Mouse (Mus musculus): ENCODE measurements around the gene P2ry13.

The P2ry13 gene

GRCm38 (mm10) chr3:59194938-59195337 lies 15.7 kb downstream of the P2ry13 start, which contains the start of gene Gpr87:
Gpr87 (minus strand) TSS chr3:59195104.
- DNase-seq, result no peak

GRCm38 (mm10) chr3:59194099-59194498 lies 16.6 kb downstream of the P2ry13 start:
- no peak for DNase-seq

DNA sequence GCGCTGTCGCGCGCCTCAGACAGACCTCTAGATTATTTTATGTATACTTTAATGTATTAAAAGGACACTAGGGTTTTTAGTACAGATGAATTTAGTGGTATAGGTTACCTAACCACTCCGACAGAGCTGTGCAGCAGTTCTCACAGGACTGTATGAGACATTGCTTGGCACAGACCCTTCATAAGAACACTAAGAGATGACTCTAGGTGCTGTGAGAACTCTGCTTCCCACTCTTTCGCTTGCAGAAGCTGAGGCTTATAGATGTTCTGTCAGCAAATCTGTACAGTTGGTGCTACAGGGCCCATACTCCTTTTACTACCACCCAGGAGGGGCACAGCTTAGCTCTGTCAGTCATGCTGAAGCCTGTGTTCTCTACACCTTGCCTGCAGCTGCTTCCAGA lies 19.0 kb downstream of the P2ry13 start:
- DNase-seq, result no peak

- DNase-seq, result no peak
Measured at GRCm38 (mm10) chr3:59187336-59187735, 23.3 kb downstream of the P2ry13 start.

GRCm38 (mm10) chr3:59185662-59186061 lies 25.0 kb downstream of the P2ry13 start:
- no peak for DNase-seq

GRCm38 (mm10) chr3:59182129-59182528 lies 28.6 kb downstream of the P2ry13 start:
- no peak for DNase-seq

DNA sequence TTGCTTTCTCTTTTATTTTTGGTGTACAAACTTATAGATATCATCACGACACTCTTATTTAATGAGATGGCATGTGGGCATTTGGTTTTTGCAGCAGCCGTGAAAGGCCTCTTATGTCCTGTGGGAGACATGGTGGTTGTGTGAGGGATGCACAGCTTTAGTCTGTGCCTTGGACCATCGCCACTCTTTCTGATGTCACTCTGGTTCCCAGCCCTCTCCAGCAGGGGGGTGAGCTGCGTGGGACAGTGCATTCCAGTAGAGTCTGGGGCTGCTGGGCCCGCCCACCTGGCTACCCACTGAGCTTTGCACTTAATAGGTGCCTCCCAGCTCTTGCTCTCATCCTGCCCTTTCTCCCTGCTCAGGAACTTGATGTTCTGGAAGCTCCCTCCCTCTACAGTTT lies 29.5 kb downstream of the P2ry13 start:
- DNase-seq, result peak; percentile 20

DNA sequence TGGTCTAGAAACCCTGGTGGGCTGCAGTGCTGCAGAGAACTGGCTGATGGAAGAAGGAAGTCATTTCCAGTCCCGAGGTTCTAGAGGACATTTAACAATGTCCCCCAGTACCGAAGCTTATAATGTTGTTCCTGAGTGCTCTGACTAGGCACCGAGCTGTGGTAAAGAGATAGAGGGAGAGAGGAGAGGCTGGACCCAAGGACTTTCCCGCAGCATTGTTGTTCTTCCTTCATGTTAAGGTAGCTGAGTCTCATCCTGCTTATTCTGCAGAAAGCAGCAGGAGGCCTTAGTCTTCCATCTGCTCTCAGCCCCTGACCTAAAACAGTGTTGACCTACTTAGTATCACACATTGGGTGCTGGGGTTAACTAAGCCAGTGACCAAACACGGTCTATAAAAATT lies 33.8 kb downstream of the P2ry13 start:
- DNase-seq, result peak; percentile 72

DNA sequence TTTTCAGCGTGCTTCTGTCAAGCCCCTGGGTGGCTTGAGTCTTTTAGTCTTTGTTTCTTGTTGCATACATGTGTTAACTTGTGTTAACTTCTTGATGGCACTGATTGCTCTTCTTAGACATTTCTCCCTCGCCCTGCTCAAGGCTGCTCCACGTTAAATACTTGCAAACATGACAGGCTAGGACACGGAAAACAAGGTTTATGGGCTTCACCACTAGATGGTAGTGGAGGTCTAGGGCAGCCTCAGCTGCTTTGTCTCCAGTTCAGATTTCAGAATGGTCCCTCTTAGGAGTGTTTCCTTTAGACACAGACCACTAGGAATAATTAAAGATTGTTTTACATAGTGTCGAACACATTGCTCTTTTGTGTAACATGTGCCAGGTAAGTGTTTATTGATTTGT lies 35.4 kb downstream of the P2ry13 start:
- DNase-seq, result peak; percentile 70

DNA sequence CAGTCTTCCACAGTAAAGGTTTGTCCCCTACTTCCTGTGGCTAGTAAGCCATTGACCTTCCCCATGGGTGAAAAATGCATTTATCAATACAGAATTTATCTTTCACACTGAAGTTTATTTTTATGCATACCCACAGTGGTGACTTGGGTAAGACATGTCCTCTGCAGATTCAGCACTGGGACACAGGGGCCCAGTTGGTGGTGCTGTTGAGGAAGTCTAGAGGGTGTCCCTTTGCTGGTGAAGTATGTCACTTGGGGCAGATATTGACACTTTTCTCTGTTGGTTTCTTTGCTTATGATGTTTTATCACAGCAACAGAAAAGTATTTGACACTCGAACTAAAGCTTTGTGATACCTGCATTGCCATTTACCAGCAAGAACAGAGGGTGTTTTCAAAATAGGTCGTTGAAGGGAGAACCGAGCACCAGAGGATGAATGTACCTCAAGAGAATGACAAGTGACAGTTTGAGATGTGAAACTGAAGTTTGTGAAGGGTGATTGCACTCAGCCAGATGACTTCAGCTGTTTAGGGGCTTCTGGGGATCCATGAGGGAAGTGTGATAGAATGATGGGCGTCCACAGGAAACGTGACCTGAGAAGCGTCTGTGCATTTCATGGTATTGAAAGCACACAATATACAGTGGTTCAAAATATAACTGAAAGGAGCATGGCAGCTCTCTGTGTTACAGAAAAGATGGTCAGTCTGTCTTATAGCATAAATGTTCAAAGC lies 36.1 kb downstream of the P2ry13 start:
- no peak for DNase-seq

- DNase-seq, result no peak
Measured at GRCm38 (mm10) chr3:59169921-59170627, 40.6 kb downstream of the P2ry13 start.

DNA sequence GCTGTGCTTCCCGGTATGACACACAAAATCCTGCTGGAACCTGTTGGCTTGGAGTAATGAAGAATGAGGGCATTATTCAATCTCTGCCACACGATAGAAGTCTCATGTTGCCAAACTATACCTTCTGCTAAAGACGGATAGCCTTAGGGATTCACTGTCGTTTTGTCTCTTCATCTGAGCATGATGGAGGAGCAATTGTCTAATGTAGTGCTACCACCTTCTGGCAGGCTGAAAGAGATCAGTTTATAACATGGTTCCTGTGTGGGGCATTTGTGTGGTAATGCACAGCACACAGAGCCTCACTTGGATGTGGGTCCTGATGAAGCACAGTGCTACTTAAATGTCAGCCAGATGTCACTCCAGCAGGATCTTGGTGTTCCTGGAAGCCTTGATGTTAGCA lies 41.5 kb downstream of the P2ry13 start:
- no peak for DNase-seq

DNA sequence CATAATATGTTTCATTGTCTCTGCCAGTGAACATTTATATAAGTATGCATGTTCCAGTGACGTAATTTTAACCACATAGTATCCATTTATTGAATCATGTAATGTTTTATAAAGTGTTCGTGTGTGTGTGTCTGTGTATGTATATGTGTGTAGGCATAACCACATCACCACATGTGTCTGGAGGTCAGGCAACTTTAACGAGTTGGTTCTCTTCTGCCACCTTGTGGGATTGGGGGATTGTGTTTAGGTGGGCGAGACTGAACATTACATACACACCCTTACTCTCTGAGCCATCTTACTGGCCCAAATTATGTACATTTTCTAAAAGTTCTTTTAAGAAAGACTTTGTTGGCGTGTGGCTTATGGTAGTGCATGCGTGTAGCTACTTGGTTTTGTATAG lies 42.2 kb downstream of the P2ry13 start:
- DNase-seq, result no peak

GRCm38 (mm10) chr3:59167417-59168054 lies 43.1 kb downstream of the P2ry13 start:
- DNase-seq, result no peak

GRCm38 (mm10) chr3:59160465-59160864 lies 50.2 kb downstream of the P2ry13 start:
- DNase-seq, result no peak
